Mouse (Mus musculus): ENCODE results near the gene AC170998.1.

- TF ChIP-seq CTCF (IDR thresholded peaks at IDR 0.05; ENCODE audit: control insufficient read depth, insufficient read depth, low read length): no peak
- no peak for TF ChIP-seq POLR2A (IDR thresholded peaks at IDR 0.05; ENCODE audit: borderline replicate concordance, control insufficient read depth, low read depth, low read length)
These were observed 29.2 kb upstream of the AC170998.1 start for GRCm38 (mm10) chr17:28696641-28697040.

Data from bone marrow, adult 2 months (tissue).